Mouse (Mus musculus): ENCODE measurements around the gene Klhl31. TPM values are rescaled to one million over a fixed set of nuclear protein-coding genes. Genes with fewer than 3 reads are reported as not detected.
A peak's percentile ranks its signal among the peaks of the same experiment; 100 is the strongest.

The Klhl31 gene
- total and polyA plus RNA-seq, 2 experiments from 2014 or later: 66.8 to 75.3 TPM

- peak; percentile 36 for DNase-seq (ENCODE audit: low spot score)
- H3K4me1 ChIP-seq (ENCODE audit: control insufficient read depth, insufficient read depth): peaks cover 8% of the 10 kb centered on the region
- peak; percentile 62 for ATAC-seq (ENCODE audit: insufficient read depth, low read depth)
Observed at GRCm38 (mm10) chr9:77655181-77655934, 19.1 kb downstream of the Klhl31 start.

GRCm38 (mm10) chr9:77655935-77656288 lies 19.6 kb downstream of the Klhl31 start:
- Histone ChIP-seq H3K9ac (replicated peaks; ENCODE audit: low read depth, low read length) (no peak overlapping the region), H3K9me3 (replicated peaks; ENCODE audit: control insufficient read depth, low read length) (no peaks in the 10 kb centered on the region), H3K36me3 (replicated peaks; ENCODE audit: control insufficient read depth, insufficient read depth, low read length) (peaks cover 2% of the 10 kb centered on the region), H3K27ac (ENCODE audit: low read depth) (no peak overlapping the region), H3K4me3 (ENCODE audit: low read depth, low read length) (peak overlapping the region; percentile 51), H3K4me2 (ENCODE audit: low read depth, low read length) (peak overlapping the region; percentile 87), H3K4me1 (ENCODE audit: control insufficient read depth, insufficient read depth) (peaks cover 8% of the 10 kb centered on the region), H3K27me3 (ENCODE audit: control insufficient read depth, insufficient read depth, low read length) (peaks cover 5% of the 10 kb centered on the region; the same call in 1 of the 2 replicates)
- DNase-seq (ENCODE audit: low spot score) (peak; percentile 86), ATAC-seq (ENCODE audit: insufficient read depth, low read depth) (peak; percentile 65)
- TF ChIP-seq EP300 (IDR thresholded peaks at IDR 0.05; ENCODE audit: low read depth) (no peak), CTCF (IDR thresholded peaks at IDR 0.05; ENCODE audit: low read depth) (peak; percentile 61)
- 6% methylated on average over 7 of the region's 7 CpGs for WGBS

More at GRCm38 (mm10) chr9:77655181-77655934, 19.1 kb downstream of the Klhl31 start:
- H3K9ac ChIP-seq (replicated peaks; ENCODE audit: low read depth, low read length): no peak overlapping the region
- peak overlapping the region; percentile 87 for H3K4me2 ChIP-seq (ENCODE audit: low read depth, low read length)
- peaks cover 8% of the 10 kb centered on the region for H3K36me3 ChIP-seq (replicated peaks; ENCODE audit: control insufficient read depth, insufficient read depth, low read length)
- H3K27me3 ChIP-seq (ENCODE audit: control insufficient read depth, insufficient read depth, low read length): peaks cover 5% of the 10 kb centered on the region; the same call in 1 of the 2 replicates
- 5% methylated on average over 81 of the region's 85 CpGs for WGBS
- TF ChIP-seq EP300 (IDR thresholded peaks at IDR 0.05; ENCODE audit: low read depth) (no peak), CTCF (IDR thresholded peaks at IDR 0.05; ENCODE audit: low read depth) (no peak)
- H3K27ac ChIP-seq (ENCODE audit: low read depth): no peak overlapping the region
- peak overlapping the region; percentile 51 for H3K4me3 ChIP-seq (ENCODE audit: low read depth, low read length)
- H3K9me3 ChIP-seq (replicated peaks; ENCODE audit: control insufficient read depth, low read length): no peaks in the 10 kb centered on the region

GRCm38 (mm10) chr9:77662917-77663316 lies 26.6 kb downstream of the Klhl31 start:
- H3K9ac ChIP-seq (replicated peaks; ENCODE audit: low read depth, low read length): no peak overlapping the region
- H3K4me3 ChIP-seq (ENCODE audit: low read depth, low read length): no peak overlapping the region
- DNase-seq (ENCODE audit: low spot score) (no peak), ATAC-seq (ENCODE audit: insufficient read depth, low read depth) (no peak)
- H3K27me3 ChIP-seq (ENCODE audit: control insufficient read depth, insufficient read depth, low read length): no peaks in the 10 kb centered on the region
- H3K9me3 ChIP-seq (replicated peaks; ENCODE audit: control insufficient read depth, low read length): no peaks in the 10 kb centered on the region
- no peak overlapping the region for H3K27ac ChIP-seq (ENCODE audit: low read depth)
- peaks cover 7% of the 10 kb centered on the region; the same call in 1 of the 2 replicates for H3K4me1 ChIP-seq (ENCODE audit: control insufficient read depth, insufficient read depth)
- TF ChIP-seq CTCF (IDR thresholded peaks at IDR 0.05; ENCODE audit: low read depth) (peak; percentile 41), EP300 (IDR thresholded peaks at IDR 0.05; ENCODE audit: low read depth) (no peak)
- no peaks in the 10 kb centered on the region for H3K36me3 ChIP-seq (replicated peaks; ENCODE audit: control insufficient read depth, insufficient read depth, low read length)
- no peak overlapping the region for H3K4me2 ChIP-seq (ENCODE audit: low read depth, low read length)
- 56% methylated on average over 3 of the region's 3 CpGs for WGBS

- H3K27ac ChIP-seq (ENCODE audit: low read depth): no peak overlapping the region
- H3K36me3 ChIP-seq (replicated peaks; ENCODE audit: control insufficient read depth, insufficient read depth, low read length): no peaks in the 10 kb centered on the region
- TF ChIP-seq CTCF (IDR thresholded peaks at IDR 0.05; ENCODE audit: low read depth) (no peak), EP300 (IDR thresholded peaks at IDR 0.05; ENCODE audit: low read depth) (no peak)
- no peak overlapping the region for H3K9ac ChIP-seq (replicated peaks; ENCODE audit: low read depth, low read length)
- H3K4me3 ChIP-seq (ENCODE audit: low read depth, low read length): no peak overlapping the region
- H3K4me2 ChIP-seq (ENCODE audit: low read depth, low read length): no peak overlapping the region
- DNase-seq (ENCODE audit: low spot score): no peak
- H3K27me3 ChIP-seq (ENCODE audit: control insufficient read depth, insufficient read depth, low read length): no peaks in the 10 kb centered on the region
- ATAC-seq (ENCODE audit: insufficient read depth, low read depth): no peak
- WGBS: 87% methylated on average over 6 of the region's 6 CpGs
- H3K9me3 ChIP-seq (replicated peaks; ENCODE audit: control insufficient read depth, low read length): peaks cover 9% of the 10 kb centered on the region; the same call in 1 of the 2 replicates
- no peaks in the 10 kb centered on the region for H3K4me1 ChIP-seq (ENCODE audit: control insufficient read depth, insufficient read depth)
Observed at GRCm38 (mm10) chr9:77670095-77670494, 33.8 kb downstream of the Klhl31 start.

- WGBS: 78% methylated on average over 5 of the region's 5 CpGs
Observed at GRCm38 (mm10) chr9:77671004-77671403, 34.7 kb downstream of the Klhl31 start.

More at GRCm38 (mm10) chr9:77671004-77671403, 34.7 kb downstream of the Klhl31 start:
- TF ChIP-seq EP300 (IDR thresholded peaks at IDR 0.05; ENCODE audit: low read depth) (no peak), CTCF (IDR thresholded peaks at IDR 0.05; ENCODE audit: low read depth) (no peak)
- ATAC-seq (ENCODE audit: insufficient read depth, low read depth) (no peak), DNase-seq (ENCODE audit: low spot score) (no peak)
- no peaks in the 10 kb centered on the region for H3K36me3 ChIP-seq (replicated peaks; ENCODE audit: control insufficient read depth, insufficient read depth, low read length)
- H3K27ac ChIP-seq (ENCODE audit: low read depth): no peak overlapping the region
- H3K4me1 ChIP-seq (ENCODE audit: control insufficient read depth, insufficient read depth): no peaks in the 10 kb centered on the region
- no peak overlapping the region for H3K4me2 ChIP-seq (ENCODE audit: low read depth, low read length)
- H3K27me3 ChIP-seq (ENCODE audit: control insufficient read depth, insufficient read depth, low read length): no peaks in the 10 kb centered on the region
- no peak overlapping the region for H3K4me3 ChIP-seq (ENCODE audit: low read depth, low read length)
- H3K9me3 ChIP-seq (replicated peaks; ENCODE audit: control insufficient read depth, low read length): peaks cover 9% of the 10 kb centered on the region; the same call in 1 of the 2 replicates
- no peak overlapping the region for H3K9ac ChIP-seq (replicated peaks; ENCODE audit: low read depth, low read length)

Measured in heart, postnatal 0 days (tissue).